Mouse (Mus musculus): ENCODE results near the gene Foxo1.

Gene Foxo1

DNA sequence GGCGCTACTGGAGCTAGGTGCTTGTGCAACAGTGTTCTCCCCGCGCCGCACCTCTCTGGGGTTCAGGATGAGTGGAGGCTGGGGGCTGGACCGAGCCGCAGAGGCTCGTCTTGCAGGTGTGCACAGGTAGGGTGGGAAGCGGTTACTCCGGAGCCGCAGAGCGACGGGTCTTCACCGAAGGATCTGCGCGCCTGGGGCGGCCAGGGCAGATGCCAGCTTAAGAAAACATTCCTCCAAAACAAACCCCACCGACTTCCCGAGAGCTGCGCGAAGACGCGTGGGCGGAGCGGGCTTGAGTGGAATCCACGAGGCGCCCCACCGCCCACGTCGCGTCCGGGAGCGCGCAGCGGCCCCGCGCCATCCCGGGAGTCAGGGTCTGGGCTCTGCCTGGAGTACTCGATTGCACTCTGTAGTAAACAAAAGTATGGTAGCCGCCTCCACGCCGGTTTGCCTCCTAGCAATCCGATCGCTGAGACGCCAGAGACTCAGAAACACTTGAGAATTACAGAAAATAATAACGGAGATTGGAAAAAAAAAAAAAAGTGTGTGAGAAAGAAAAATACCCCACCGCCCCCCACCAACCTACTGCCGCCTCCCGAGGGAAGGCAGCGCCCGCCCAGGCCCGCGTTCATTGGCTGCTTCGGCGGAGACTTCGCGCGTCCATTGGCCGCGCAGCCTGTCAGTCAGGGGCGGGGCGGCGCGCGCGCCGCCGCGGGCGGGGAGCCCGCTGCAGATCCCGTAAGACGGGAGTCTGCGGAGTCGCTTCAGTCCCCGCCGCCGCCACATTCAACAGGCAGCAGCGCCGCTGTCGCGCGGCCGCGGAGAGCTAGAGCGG lies at the start of gene Foxo1:
Gene Foxo1 (plus strand): TSS at position 685 of the 835 bp plus-strand sequence.
- ChIA-PET CTCF (interaction anchor here in 3 of 4 experiments (0.7 to 1.2 kb wide), 4 partner anchors 576 to 708 kb away, joined by 3 to 10 read pairs (median 4); no protein-coding TSS in a partner anchor), POLR2A (interaction anchor here in 2 of 4 experiments (0.6 to 1.7 kb wide), 19 partner anchors 9 to 1198 kb away, joined by 3 to 5 read pairs (median 4); no protein-coding TSS in a partner anchor)

DNA sequence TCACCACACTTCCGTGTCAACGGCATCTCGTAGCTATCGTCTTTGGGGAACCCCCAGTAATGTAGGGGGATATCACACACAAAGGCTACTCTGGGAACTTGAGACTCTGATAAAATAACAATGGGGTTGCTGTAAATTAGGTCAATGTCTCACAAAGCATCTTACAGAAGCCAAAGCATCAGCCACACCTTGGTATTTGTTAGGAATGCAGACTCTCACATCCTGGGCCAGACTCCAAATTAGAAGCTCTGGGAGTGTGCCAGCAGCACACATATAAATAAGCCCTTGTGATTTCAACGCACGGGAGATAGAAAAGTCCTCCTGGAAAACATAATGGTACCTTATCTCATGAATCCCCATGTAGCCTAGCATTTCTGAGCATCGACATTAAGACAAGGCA lies 49.3 kb upstream of the Foxo1 start:
- POLR2A ChIA-PET, result no interaction called here
- CTCF ChIA-PET, result interaction anchor here in 1 of 4 experiments (1.4 kb wide), 1 partner anchor 22 kb away, joined by 4 read pairs; no protein-coding TSS in a partner anchor

DNA sequence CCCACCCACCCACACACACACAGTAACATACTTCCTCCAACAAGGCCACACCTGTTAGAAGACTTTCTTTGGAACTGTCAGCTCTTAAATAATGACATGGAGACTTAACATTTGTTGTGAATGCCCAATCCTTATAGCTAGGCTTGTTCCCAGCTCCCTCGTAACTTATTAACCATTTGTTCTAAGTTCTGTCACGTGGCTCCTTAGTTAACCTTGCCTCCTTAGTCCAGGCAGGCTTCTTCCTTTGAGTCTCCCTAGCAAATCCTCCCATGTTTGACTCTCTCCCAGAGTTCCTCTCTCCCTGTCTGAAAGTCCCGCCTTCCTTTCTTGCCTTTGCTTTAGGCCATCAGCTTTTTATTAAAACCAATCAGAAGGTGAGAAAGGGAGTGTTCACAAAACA lies 47.1 kb upstream of the Foxo1 start:
- POLR2A ChIA-PET, result no interaction called here

DNA sequence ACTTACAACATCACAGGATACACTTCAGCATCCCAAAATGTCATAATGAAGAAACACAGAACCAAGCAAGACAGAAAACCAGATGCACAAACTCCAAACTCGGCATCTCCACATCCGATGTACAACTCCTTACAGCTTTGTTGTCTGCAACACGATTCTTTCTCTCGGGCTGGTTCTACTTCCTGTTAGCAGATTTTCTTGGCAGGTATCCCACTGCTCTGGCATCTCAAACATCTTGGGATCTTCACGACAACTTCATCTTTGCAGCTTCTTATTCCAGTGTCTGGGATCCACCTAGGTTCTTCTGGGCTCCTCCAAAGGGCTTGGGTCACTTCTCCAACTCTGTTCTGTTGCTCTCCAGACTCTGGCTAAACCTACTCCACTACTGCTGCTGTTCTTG lies 46.2 kb upstream of the Foxo1 start:
- ChIA-PET CTCF (interaction anchor here in 1 of 4 experiments (0.7 kb wide), 1 partner anchor 245 kb away, joined by 3 read pairs; no protein-coding TSS in a partner anchor), POLR2A (no interaction called here)

More for the DNA sequence above, 47.1 kb upstream of the Foxo1 start:
- CTCF ChIA-PET, result interaction anchor here in 1 of 4 experiments (0.6 kb wide), 1 partner anchor 341 kb away, joined by 6 read pairs; no protein-coding TSS in a partner anchor

DNA sequence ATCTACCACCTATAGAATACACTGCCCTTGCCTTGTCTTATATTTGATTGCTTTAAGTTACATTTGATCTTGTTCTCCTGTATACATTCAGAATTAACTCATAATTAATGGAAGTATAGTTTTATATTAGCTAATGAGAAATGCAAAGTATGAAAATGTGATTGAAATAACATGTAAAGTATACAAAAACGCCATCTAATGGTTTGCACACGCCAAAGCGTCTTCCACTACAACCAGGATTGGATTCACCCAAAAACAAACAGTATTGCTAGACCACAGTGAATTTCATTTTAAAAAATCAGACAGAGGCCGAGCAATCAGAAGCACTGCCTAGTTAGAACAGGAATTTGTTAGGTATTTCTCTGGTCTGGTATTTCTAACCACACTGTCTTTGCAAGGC lies 31.6 kb upstream of the Foxo1 start:
- CTCF ChIA-PET, result no interaction called here
- POLR2A ChIA-PET, result no interaction called here

DNA sequence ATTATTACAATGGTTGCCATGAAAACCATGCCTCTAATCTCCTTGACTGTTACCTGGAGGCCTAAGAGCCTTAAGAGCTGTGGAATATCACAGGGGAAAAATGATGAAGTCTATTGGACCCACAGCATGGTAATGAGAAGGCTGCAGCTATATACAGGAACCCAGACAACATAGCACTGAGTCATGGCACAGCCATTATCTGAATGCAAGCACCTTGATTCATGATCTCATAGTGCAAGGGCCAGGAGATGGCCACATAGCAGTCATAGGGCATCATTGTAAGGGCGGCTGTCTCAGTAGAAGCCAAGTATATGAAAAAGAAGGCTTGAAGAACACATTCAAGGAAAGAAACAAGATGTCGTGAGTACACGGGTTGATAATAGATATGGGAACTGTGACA lies 31.0 kb upstream of the Foxo1 start:
- CTCF ChIA-PET, result no interaction called here
- POLR2A ChIA-PET, result no interaction called here

DNA sequence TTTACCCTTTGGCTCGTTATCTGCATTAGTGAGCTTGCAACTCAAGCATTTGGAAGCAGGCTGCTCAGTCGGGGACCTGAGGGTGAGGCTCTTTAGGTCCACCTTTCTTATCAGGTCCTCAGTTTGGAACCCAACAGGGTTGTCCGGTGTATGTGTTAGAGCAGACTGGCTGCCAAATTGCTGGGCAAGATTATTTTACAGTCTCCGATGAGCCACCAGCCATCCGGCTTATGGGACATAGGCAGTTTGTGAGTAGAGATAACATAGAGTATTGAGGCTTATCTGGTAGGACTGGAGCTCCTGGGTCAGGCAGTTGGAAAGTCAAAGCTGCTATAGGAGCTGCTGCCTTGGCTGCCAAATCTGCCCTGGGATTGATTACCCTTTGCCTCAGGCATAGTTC lies 27.1 kb upstream of the Foxo1 start:
- ChIA-PET POLR2A (no interaction called here), CTCF (interaction anchor here in 1 of 4 experiments (1.2 kb wide), 1 partner anchor 539 kb away, joined by 3 read pairs; no protein-coding TSS in a partner anchor)

DNA sequence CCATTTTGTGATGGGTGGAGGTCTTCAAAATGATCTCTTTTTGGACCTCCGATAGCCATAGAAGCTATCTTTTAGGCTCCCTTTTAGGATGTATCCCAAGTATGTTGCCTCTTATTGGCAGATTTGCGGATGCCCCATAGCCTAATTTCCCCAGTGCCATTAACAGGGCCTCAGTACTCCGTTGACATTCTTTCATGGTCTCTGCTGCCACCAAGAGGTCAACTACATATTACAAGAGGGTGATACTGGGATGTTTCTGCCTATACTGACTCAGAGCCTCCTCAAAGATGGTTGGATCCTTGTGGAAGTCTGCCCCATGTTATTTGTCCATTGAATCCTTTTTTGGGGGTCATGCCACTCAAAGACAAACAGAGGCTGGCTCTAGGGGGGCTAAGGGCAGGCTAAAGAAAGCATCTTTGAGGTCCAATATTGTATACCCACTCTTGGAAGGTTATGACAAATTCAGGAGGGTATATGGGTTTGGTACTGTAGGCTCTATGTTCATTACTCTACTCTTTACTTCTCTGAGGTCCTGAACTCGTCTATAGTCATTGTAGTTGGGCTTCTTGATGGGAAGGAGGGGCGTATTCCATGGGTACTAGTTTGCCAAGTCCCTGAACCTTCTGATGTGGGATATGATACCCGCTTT lies 25.6 kb upstream of the Foxo1 start:
- POLR2A ChIA-PET, result no interaction called here
- CTCF ChIA-PET, result interaction anchor here in 2 of 4 experiments (1.0 to 1.4 kb wide), 3 partner anchors 541 to 732 kb away, joined by 3 read pairs; no protein-coding TSS in a partner anchor

DNA sequence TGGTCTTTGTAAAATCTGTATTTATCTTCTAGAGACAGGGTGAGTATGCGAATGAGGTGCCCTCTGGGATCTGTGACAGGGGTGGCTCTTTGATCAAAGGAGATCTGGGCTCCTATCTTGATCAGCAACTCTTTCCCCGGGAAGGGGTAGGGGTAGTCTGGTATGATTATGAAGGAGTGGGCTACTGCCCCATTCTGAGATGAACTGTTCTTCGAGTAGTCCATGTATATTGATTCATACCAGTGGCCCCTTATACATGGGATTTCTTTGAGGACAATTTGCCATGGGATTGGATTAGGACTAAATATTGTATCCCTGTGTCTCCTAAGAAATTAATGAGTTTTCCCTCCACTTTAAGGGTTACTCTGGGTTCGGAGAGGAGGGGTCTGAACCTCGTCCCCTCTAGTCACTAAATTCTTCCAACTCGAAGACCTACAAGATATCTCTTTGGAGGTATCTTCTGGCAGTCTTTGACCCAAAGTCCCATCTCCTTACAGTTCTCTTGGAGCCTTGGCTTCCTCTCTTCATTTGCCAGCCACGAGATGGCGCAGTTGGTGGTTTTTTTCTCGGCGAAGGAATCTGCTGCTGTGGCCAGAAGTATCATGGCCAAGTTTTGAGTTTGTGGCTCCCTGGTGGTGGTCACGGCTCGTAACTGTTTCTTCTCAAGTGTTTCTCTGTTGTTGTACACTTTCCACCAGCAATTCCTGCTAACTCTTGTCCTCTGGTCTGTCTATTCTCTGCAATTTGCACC lies 24.7 kb upstream of the Foxo1 start:
- ChIA-PET POLR2A (no interaction called here), CTCF (interaction anchor here in 1 of 4 experiments (0.5 kb wide), 1 partner anchor 763 kb away, joined by 4 read pairs; no protein-coding TSS in a partner anchor)

DNA sequence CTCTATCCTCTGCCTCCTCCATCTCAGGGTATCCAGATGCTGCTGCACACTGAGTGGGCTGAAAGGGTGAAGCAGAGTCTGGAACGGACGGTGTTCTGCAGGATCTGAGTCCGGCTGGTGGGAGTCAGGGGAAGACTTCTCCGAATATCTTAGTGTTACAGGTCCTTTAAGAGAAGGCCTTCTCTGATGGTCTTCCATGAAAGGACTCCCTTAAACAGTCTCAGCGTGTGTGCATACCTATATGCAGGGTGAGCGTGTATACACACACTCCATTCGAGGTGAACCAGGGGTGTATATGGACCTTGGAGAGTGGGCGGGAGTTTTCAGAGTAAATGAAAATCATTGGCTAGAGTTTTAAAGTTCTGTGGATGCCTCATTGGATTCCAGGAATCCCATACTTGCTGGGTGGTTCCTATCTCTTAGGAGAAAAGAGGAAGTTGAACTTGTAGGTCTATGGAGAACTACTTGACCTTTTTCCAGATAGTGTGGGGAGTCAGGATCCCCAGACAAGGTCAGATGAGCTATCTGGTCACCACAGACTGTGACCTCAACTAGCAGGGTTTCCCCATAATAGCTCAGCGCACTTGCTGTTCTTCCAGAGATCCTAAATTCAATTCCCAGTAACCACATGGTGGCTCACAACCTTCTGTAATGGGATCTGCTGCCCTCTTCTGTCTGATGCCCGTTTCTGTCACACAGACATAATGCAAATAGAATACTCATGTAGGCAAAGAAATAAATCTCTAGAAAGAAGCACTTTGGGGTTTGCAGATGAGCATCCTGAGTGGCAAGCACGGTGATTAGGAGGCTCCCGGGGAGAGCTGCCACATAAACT lies 21.9 kb upstream of the Foxo1 start:
- POLR2A ChIA-PET, result no interaction called here
- CTCF ChIA-PET, result interaction anchor here in 1 of 4 experiments (0.6 kb wide), 1 partner anchor 689 kb away, joined by 3 read pairs; no protein-coding TSS in a partner anchor

DNA sequence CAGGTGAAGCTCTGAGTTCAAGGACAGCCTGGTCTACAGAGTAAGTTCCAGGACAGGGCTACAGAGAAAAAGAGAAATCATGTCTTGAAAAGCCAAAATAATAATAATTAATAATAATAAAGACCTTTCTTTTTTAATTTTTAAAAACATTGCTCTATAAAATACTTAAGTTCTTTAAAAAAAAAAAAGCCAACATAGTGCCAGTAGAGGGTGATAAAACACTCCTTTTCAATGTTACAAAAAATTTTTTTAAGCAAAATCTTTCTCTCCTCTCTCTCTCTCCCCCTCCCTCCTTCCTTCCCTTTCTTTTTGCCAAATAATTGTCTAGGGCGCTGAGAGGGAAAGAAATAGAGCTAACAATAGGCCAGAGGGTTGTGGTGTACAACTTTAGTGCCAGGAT lies 17.0 kb upstream of the Foxo1 start:
- CTCF ChIA-PET, result interaction anchor here in 2 of 4 experiments (0.6 to 1.2 kb wide), 3 partner anchors 41 to 674 kb away, joined by 3 to 8 read pairs (median 4); no protein-coding TSS in a partner anchor
- POLR2A ChIA-PET, result interaction anchor here in 2 of 4 experiments (0.6 to 1.0 kb wide), 3 partner anchors 23 to 519 kb away, joined by 3 read pairs; no protein-coding TSS in a partner anchor

DNA sequence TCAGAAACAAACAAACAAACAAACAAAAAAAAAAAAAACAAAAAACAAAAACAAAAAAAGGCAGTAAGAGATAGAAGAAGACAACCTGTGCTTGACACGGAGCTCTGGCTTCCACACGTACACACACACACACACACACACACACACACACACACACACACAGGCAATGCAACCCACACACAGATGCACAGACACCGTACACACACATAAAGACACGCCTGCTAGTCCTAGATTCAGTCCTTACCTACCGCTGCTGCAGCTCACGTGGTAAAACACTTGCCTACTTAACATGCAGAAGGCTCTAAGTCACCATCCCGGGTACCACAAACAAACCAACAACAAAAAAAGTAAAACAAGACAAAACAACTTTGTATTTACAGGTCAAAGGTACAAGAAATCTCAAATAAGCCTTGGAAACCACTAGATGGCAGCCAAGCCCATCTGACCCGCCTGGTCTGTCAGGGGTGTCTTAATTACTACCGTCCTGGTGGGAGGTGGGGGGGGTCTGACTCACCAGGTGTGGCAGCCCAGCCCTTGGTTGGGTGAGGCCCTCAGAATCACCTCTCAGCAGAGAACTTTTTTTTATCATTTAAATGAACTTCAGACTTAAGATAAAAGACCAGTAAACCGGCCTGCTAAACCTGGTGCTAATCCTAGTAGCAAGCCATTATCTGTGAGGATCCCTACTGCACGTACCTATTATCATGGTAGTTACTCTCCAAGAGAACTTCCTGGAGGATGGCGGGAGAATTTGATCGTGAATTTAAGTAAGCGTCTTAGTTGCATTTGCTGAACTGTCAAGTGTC lies 14.3 kb upstream of the Foxo1 start:
- CTCF ChIA-PET, result interaction anchor here (0.5 to 2.3 kb wide), 9 partner anchors 145 to 722 kb away, joined by 3 to 9 read pairs (median 7); no protein-coding TSS in a partner anchor
- POLR2A ChIA-PET, result interaction anchor here in 2 of 4 experiments (0.5 to 1.5 kb wide), 7 partner anchors 13 to 1241 kb away, joined by 3 to 5 read pairs (median 3); no protein-coding TSS in a partner anchor

DNA sequence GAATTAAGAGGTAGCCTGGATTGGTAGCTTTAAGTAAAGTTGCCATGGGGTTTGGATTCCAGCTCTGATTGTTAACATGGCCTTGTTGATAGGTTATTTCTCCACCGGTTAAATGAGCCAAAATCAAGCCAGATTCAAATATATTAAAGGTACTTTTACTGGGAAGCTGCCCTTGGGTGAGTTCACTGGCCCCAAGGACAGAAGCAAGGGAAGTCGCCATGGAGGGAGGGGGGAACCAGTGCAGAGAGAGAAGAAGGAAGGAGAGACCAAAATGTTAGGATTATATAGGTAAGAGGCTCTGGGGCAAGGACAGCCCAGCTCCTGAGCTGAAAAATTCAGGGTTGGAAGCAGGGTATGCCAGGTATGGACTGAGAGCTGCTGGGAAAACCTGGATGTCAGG lies 13.6 kb upstream of the Foxo1 start:
- ChIA-PET CTCF (interaction anchor here (0.5 to 2.3 kb wide), 7 partner anchors 144 to 775 kb away, joined by 3 to 7 read pairs (median 7); no protein-coding TSS in a partner anchor), POLR2A (interaction anchor here in 2 of 4 experiments (0.5 to 1.5 kb wide), 10 partner anchors 12 to 1241 kb away, joined by 3 to 5 read pairs (median 3); partner anchors contain the start of gene Foxo1 (in 1 of the 2))

DNA sequence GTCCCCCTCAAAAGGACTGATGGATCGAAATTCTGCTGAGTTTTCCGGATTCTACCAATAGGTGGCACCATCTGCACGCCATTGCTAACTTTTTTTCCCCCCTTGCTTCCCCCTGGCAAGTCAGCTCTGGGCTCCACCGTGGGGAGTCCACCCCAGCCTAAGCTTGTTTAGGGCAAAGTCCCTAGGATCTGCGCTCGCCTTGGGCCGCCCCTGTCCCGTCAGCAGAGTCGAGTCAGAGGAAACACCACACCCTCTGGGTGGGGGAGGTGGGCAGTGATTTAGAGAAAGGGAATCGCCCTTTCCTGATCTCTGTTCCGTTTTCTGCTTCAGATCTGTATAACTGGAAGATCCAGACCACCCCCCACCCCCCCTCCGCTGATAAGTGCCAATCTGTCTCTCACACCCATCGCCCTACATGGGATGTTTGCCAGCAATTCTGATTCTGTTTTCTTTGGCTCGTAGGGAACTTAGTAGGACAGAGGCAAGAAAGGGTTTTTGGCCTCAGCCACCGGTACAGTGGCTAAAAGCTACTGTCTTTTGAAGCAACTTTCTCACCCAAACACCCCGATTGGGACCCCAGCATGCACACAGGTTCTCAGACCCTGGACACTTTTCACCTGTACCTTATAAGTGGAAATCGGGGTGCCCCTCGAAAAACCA lies 10.2 kb upstream of the Foxo1 start:
- CTCF ChIA-PET, result interaction anchor here (0.5 to 2.6 kb wide), 19 partner anchors 85 to 1857 kb away, joined by 3 to 15 read pairs (median 4); no protein-coding TSS in a partner anchor
- POLR2A ChIA-PET, result interaction anchor here in 2 of 4 experiments (0.6 to 1.4 kb wide), 2 partner anchors 9 to 16 kb away, joined by 3 to 4 read pairs; no protein-coding TSS in a partner anchor

DNA sequence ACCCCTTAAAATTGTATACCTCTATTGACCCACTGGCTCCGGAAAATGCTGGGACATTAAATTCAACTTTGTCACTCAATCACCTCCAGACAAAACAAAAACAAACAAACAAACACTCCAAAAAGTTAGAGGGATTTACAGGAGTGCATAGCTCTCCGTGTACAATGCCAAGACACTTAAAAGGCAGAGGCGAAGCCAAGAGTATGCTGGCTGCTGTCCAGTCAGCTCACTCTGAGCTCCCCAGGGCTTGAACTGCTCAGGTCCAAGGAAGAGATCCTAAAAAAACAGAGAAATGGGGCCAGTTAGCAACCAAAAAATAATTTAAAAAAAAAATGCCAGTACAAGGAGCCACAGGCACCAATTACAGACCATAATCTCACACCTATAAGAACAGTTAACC lies 9.6 kb upstream of the Foxo1 start:
- ChIA-PET CTCF (interaction anchor here (0.6 to 2.6 kb wide), 10 partner anchors 128 to 1207 kb away, joined by 3 to 15 read pairs (median 6); no protein-coding TSS in a partner anchor), POLR2A (interaction anchor here in 2 of 4 experiments (0.6 to 1.4 kb wide), 2 partner anchors 9 to 16 kb away, joined by 3 to 4 read pairs; no protein-coding TSS in a partner anchor)
